Mouse (Mus musculus) mesoderm, embryonic 11.5 days (tissue): ENCODE data around the gene Mpdz.

Experiments used
- DNase-seq: peaks from one replicate; pipeline ENCODE4 v3.0.0-alpha.2; 2012; ENCODE audit warnings: low read depth, low spot score

Gene Mpdz

GRCm38 (mm10) chr4:81442078-81442981 is at the start of gene Mpdz:
Gene Mpdz, minus strand, starts transcription at chr4:81442815.
- peak; percentile 72 for DNase-seq

GRCm38 (mm10) chr4:81490556-81490955 is 47.9 kb upstream of the Mpdz start:
- no peak for DNase-seq

GRCm38 (mm10) chr4:81484603-81485002 is 42.0 kb upstream of the Mpdz start:
- no peak for DNase-seq

- peak; percentile 30 for DNase-seq
These were observed 41.4 kb upstream of the Mpdz start for GRCm38 (mm10) chr4:81483887-81484602.

GRCm38 (mm10) chr4:81483159-81483558 is 40.5 kb upstream of the Mpdz start:
- no peak for DNase-seq

- no peak for DNase-seq
These were observed 24.2 kb upstream of the Mpdz start for GRCm38 (mm10) chr4:81466821-81467220.

- no peak for DNase-seq
These were observed 22.6 kb upstream of the Mpdz start for GRCm38 (mm10) chr4:81465172-81465571.

- no peak for DNase-seq
These were observed 19.6 kb upstream of the Mpdz start for GRCm38 (mm10) chr4:81462253-81462652.

GRCm38 (mm10) chr4:81458921-81459320 is 16.3 kb upstream of the Mpdz start:
- no peak for DNase-seq

- no peak for DNase-seq
These were observed 11.2 kb upstream of the Mpdz start for GRCm38 (mm10) chr4:81453806-81454205.

GRCm38 (mm10) chr4:81452183-81452582 is 9.6 kb upstream of the Mpdz start:
- no peak for DNase-seq

GRCm38 (mm10) chr4:81449413-81449812 is 6.8 kb upstream of the Mpdz start:
- DNase-seq = no peak

- no peak for DNase-seq
These were observed 951 bp upstream of the Mpdz start for GRCm38 (mm10) chr4:81443566-81443965.

GRCm38 (mm10) chr4:81433961-81434360 is 8.7 kb downstream of the Mpdz start:
- no peak for DNase-seq

GRCm38 (mm10) chr4:81430826-81431225 is 11.8 kb downstream of the Mpdz start:
- DNase-seq = no peak

GRCm38 (mm10) chr4:81430105-81430504 is 12.5 kb downstream of the Mpdz start:
- no peak for DNase-seq

- DNase-seq = no peak
These were observed 12.9 kb downstream of the Mpdz start for GRCm38 (mm10) chr4:81429670-81430069.

GRCm38 (mm10) chr4:81423556-81423955 is 19.1 kb downstream of the Mpdz start:
- no peak for DNase-seq

- no peak for DNase-seq
These were observed 21.0 kb downstream of the Mpdz start for GRCm38 (mm10) chr4:81421621-81422020.

- DNase-seq = no peak
These were observed 27.1 kb downstream of the Mpdz start for GRCm38 (mm10) chr4:81415324-81416026.

GRCm38 (mm10) chr4:81414684-81415323 is 27.8 kb downstream of the Mpdz start:
- DNase-seq = no peak

- no peak for DNase-seq
These were observed 45.7 kb downstream of the Mpdz start for GRCm38 (mm10) chr4:81396883-81397282.
